Comparison of ENCODE assay signal across 36 mouse cellular contexts in genomic region chr19:11415581-11415980, GRCm38 (mm10). TPM values are rescaled to one million over a fixed set of nuclear protein-coding genes. Genes with fewer than 3 reads are reported as not detected.
"Had no signal": no experiment of that assay in that cellular context is flagged by ENCODE, and none has a peak within 500 bp of the region (broad histone marks: within the 10 kb centered on the region; RNA-seq: fewer than 3 reads in every experiment).

No protein-coding gene starts in this region.

- H3K27ac ChIP-seq: gastrocnemius, adult 2 months; heart, adult 2 months; heart, embryonic 13.5 days; heart, embryonic 15.5 days; hindbrain, embryonic 10.5 days; hindbrain, embryonic 12.5 days; hindbrain, embryonic 14.5 days; kidney, embryonic 15.5 days; kidney, postnatal 0 days; limb, embryonic 13.5 days; limb, embryonic 15.5 days had no signal

- H3K9me3 ChIP-seq: heart, embryonic 13.5 days; heart, embryonic 15.5 days; hindbrain, embryonic 10.5 days; hindbrain, embryonic 12.5 days; kidney, embryonic 15.5 days; limb, embryonic 13.5 days; limb, embryonic 15.5 days had no signal

- H3K36me3 ChIP-seq: heart, embryonic 13.5 days; heart, embryonic 15.5 days; hindbrain, embryonic 10.5 days; hindbrain, embryonic 12.5 days; kidney, embryonic 15.5 days; limb, embryonic 13.5 days; limb, embryonic 15.5 days had no signal

- H3K4me3 ChIP-seq: gastrocnemius, adult 2 months; heart, adult 2 months; heart, embryonic 13.5 days; heart, embryonic 15.5 days; hindbrain, embryonic 10.5 days; hindbrain, embryonic 12.5 days; kidney, embryonic 15.5 days; limb, embryonic 13.5 days; limb, embryonic 15.5 days had no signal

- H3K9ac ChIP-seq: heart, embryonic 13.5 days; heart, embryonic 15.5 days; hindbrain, embryonic 12.5 days; hindbrain, embryonic 14.5 days; kidney, embryonic 15.5 days; limb, embryonic 13.5 days; limb, embryonic 15.5 days had no signal

- H3K27me3 ChIP-seq: heart, embryonic 13.5 days; heart, embryonic 15.5 days; hindbrain, embryonic 12.5 days; kidney, embryonic 15.5 days; limb, embryonic 13.5 days; limb, embryonic 15.5 days had no signal

- ATAC-seq: hindbrain, embryonic 16.5 days; inflammation-experienced regulatory T-cells, adult 6 months; intestine, embryonic 16.5 days had no signal

- H3K4me2 ChIP-seq: heart, embryonic 11.5 days; heart, embryonic 13.5 days; heart, embryonic 15.5 days; hindbrain, embryonic 12.5 days; hindbrain, embryonic 14.5 days; kidney, embryonic 15.5 days; limb, embryonic 13.5 days; limb, embryonic 15.5 days had no signal

- H3K4me1 ChIP-seq: heart, embryonic 13.5 days; heart, embryonic 15.5 days; hindbrain, embryonic 10.5 days; hindbrain, embryonic 12.5 days; kidney, embryonic 15.5 days; limb, embryonic 13.5 days; limb, embryonic 15.5 days had no signal

- DNase-seq: gastrocnemius, adult 2 months; gastrocnemius, postnatal 10 days; gastrocnemius, postnatal 25 days; heart, adult 2 months; heart, postnatal 4 days; kidney, adult 11 months; kidney, adult 2 months; kidney, adult 9 months; kidney, postnatal 14 days; kidney, postnatal 36 days; layer of hippocampus, adult 9-11 months; layer of hippocampus, postnatal 36 days; left cerebral cortex, postnatal 4 days had no signal

RNA-seq across cellular contexts. Expression of gene Ms4a4c, which starts 11.0 kb away (rescaled TPM):
- total RNA-seq: gastrocnemius, adult 2 months; gastrocnemius, postnatal 10 days; gastrocnemius, postnatal 25 days; gastrocnemius, postnatal 4 days; heart, postnatal 25 days; heart, postnatal 4 days; layer of hippocampus, adult 18-20 months; layer of hippocampus, postnatal 14 days; layer of hippocampus, postnatal 36 days; left cerebral cortex, postnatal 10 days; left cerebral cortex, postnatal 25 days; left cerebral cortex, postnatal 4 days had no signal
- polyA plus RNA-seq: heart, embryonic 11.5 days; hindbrain, embryonic 12.5 days; limb, embryonic 11.5 days had no signal

RNA-seq across cellular contexts. Expression of gene Ms4a4b, which starts 27.8 kb away (rescaled TPM):
- total RNA-seq: gastrocnemius, adult 2 months; gastrocnemius, postnatal 10 days; layer of hippocampus, adult 18-20 months; layer of hippocampus, postnatal 14 days; layer of hippocampus, postnatal 36 days; left cerebral cortex, adult 18-20 months; left cerebral cortex, postnatal 10 days; left cerebral cortex, postnatal 4 days had no signal
- polyA plus RNA-seq: heart, embryonic 11.5 days; heart, embryonic 13.5 days; hindbrain, embryonic 10.5 days; hindbrain, embryonic 12.5 days; hindbrain, embryonic 14.5 days; hindbrain, embryonic 16.5 days; kidney, embryonic 15.5 days; limb, embryonic 11.5 days; limb, embryonic 13.5 days had no signal

RNA-seq across cellular contexts. Expression of gene Ms4a4a, which starts 40.3 kb away (rescaled TPM):
- total RNA-seq: granulocyte monocyte progenitor cell, adult 5-6 weeks had no signal
- polyA plus RNA-seq: liver, adult 2 months had no signal
